In the genomic region with DNA sequence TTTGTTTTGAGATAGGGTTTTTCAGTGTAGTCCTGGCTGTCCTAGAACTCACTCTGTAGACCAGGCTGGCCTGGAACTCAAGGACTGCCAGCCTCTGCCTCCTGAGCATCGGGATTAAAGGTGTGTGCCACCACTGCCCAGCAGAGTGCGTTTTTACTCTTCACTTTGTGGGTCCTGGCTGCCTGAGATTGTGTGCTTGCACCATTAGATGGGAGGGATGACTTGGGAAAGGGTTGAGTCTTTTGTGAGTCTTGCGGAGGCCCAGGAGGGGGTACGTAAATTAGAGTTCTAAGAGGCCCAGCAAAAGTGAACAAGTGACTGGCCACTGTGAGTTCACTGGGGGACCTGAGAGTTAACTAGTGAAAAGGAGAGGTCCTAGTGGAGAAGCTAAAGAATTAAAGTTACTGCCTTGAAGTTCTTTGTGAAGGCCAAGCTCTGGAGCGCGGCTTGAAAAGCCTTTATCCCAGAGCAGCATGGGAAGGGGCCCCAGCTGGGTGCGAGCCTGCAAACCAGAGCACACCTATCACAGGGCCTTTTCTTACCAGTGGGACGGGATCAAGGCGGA, we compare ENCODE assay signal across 8 mouse cellular contexts. TPM values are rescaled to one million over a fixed set of nuclear protein-coding genes. Genes with fewer than 3 reads are reported as not detected.
DNase-seq lines count a peak whose midpoint lies in the region; ATAC-seq and TF ChIP-seq lines count a peak whose summit lies in the region.

No protein-coding gene starts in this region.

- H3K36me3 ChIP-seq in heart, embryonic 13.5 days, result peaks cover 14% of the 10 kb centered on the region
- no peaks in the 10 kb centered on the region for H3K36me3 ChIP-seq in forebrain, embryonic 11.5 days (ENCODE audit: control insufficient read depth, insufficient read depth, low read length)
- peaks cover 16% of the 10 kb centered on the region for H3K36me3 ChIP-seq in liver, embryonic 12.5 days
- no peaks in the 10 kb centered on the region for H3K36me3 ChIP-seq in stomach, postnatal 0 days (ENCODE audit: control insufficient read depth, insufficient read depth, low read length)

- WGBS in heart, embryonic 13.5 days, result 15% methylated on average over 9 of the region's 9 CpGs
- 3% methylated on average over 9 of the region's 9 CpGs for WGBS in forebrain, embryonic 11.5 days
- 18% methylated on average over 9 of the region's 9 CpGs for WGBS in liver, embryonic 12.5 days (ENCODE audit: insufficient replicate concordance)
- 3% methylated on average over 9 of the region's 9 CpGs for WGBS in stomach, postnatal 0 days

- no peaks in the 10 kb centered on the region for H3K9me3 ChIP-seq in heart, embryonic 13.5 days
- no peaks in the 10 kb centered on the region for H3K9me3 ChIP-seq in forebrain, embryonic 11.5 days (ENCODE audit: control insufficient read depth, low read length)
- H3K9me3 ChIP-seq in liver, embryonic 12.5 days (replicated peaks), result no peaks in the 10 kb centered on the region
- H3K9me3 ChIP-seq in stomach, postnatal 0 days (ENCODE audit: control insufficient read depth, low read length), result no peaks in the 10 kb centered on the region

- H3K27ac ChIP-seq in heart, embryonic 13.5 days (replicated peaks), result peak overlapping the region; percentile 98
- H3K27ac ChIP-seq in forebrain, embryonic 11.5 days (ENCODE audit: low read depth, low read length), result peak overlapping the region; percentile 84
- peak overlapping the region; percentile 89 for H3K27ac ChIP-seq in liver, embryonic 12.5 days
- H3K27ac ChIP-seq in stomach, postnatal 0 days (replicated peaks), result peak overlapping the region; percentile 90

- H3K4me2 ChIP-seq in heart, embryonic 13.5 days, result peak overlapping the region; percentile 71
- peak overlapping the region; percentile 75 for H3K4me2 ChIP-seq in forebrain, embryonic 11.5 days (ENCODE audit: low read depth, low read length, severe bottlenecking)
- H3K4me2 ChIP-seq in liver, embryonic 12.5 days, result peak overlapping the region; percentile 70
- H3K4me2 ChIP-seq in stomach, postnatal 0 days (replicated peaks; ENCODE audit: low read depth), result peak overlapping the region; percentile 57

- no peak for TF ChIP-seq EP300 in stomach, postnatal 0 days (optimal IDR thresholded peaks at IDR 0.05)

- no peak for DNase-seq in heart, postnatal 25 days (ENCODE audit: low spot score)
- peak; percentile 96 for DNase-seq in ES-CJ7 (ENCODE audit: low read depth, low spot score)
- DNase-seq in forebrain, embryonic 11.5 days (ENCODE audit: low spot score), result no peak
- no peak for DNase-seq in stomach, postnatal 0 days (ENCODE audit: low spot score)
- DNase-seq in right cerebral cortex, postnatal 4 days, result no peak

- ATAC-seq in heart, embryonic 13.5 days (ENCODE audit: extremely low read depth, insufficient number of reproducible peaks, low FRiP score, low TSS enrichment), result peak; percentile 26; the same call in 1 of the 2 replicates
- ATAC-seq in forebrain, embryonic 11.5 days (replicated peaks; ENCODE audit: low FRiP score), result peak; percentile 65
- ATAC-seq in liver, embryonic 12.5 days, result peak; percentile 70
- peak; percentile 82 for ATAC-seq in stomach, postnatal 0 days (ENCODE audit: low FRiP score, low TSS enrichment)
- no peak; the same call in 1 of the 2 replicates for ATAC-seq in erythroid progenitor cell, adult 5-6 weeks (replicated peaks; ENCODE audit: low FRiP score, poor library complexity, severe bottlenecking)

- H3K4me1 ChIP-seq in heart, embryonic 13.5 days, result peaks cover 27% of the 10 kb centered on the region
- peaks cover 7% of the 10 kb centered on the region for H3K4me1 ChIP-seq in forebrain, embryonic 11.5 days (replicated peaks; ENCODE audit: control insufficient read depth, insufficient read depth, low read length)
- H3K4me1 ChIP-seq in liver, embryonic 12.5 days, result peaks cover 37% of the 10 kb centered on the region
- peaks cover 3% of the 10 kb centered on the region; the same call in 1 of the 2 replicates for H3K4me1 ChIP-seq in stomach, postnatal 0 days (replicated peaks; ENCODE audit: control insufficient read depth, insufficient read depth)

- TF ChIP-seq CTCF in stomach, postnatal 0 days (IDR thresholded peaks at IDR 0.05; ENCODE audit: low read depth), result peak; percentile 21; the same call in 1 of the 2 replicates

- H3K9ac ChIP-seq in heart, embryonic 13.5 days, result peak overlapping the region; percentile 96
- peak overlapping the region; percentile 60 for H3K9ac ChIP-seq in forebrain, embryonic 11.5 days (ENCODE audit: low read length)
- peak overlapping the region; percentile 53 for H3K9ac ChIP-seq in liver, embryonic 12.5 days
- H3K9ac ChIP-seq in stomach, postnatal 0 days (ENCODE audit: low read length), result peak overlapping the region; percentile 61

- peak overlapping the region; percentile 84 for H3K4me3 ChIP-seq in heart, embryonic 13.5 days
- peak overlapping the region; percentile 78 for H3K4me3 ChIP-seq in forebrain, embryonic 11.5 days (ENCODE audit: low read depth, low read length)
- peak overlapping the region; percentile 86 for H3K4me3 ChIP-seq in liver, embryonic 12.5 days
- H3K4me3 ChIP-seq in stomach, postnatal 0 days (ENCODE audit: low read depth, low read length), result peak overlapping the region; percentile 57

- no peaks in the 10 kb centered on the region for H3K27me3 ChIP-seq in heart, embryonic 13.5 days (replicated peaks)
- H3K27me3 ChIP-seq in forebrain, embryonic 11.5 days (ENCODE audit: control insufficient read depth, insufficient read depth, low read length), result no peaks in the 10 kb centered on the region
- H3K27me3 ChIP-seq in liver, embryonic 12.5 days (replicated peaks), result no peaks in the 10 kb centered on the region
- no peaks in the 10 kb centered on the region for H3K27me3 ChIP-seq in stomach, postnatal 0 days (ENCODE audit: control insufficient read depth, insufficient read depth, low read length)

- intact Hi-C loops in heart, postnatal 25 days (cut with DNase I), result loop anchor here (2.0 to 5.0 kb wide), 2 partner anchors 33 to 47 kb away; partner anchors contain the start of genes Timm29 and Yipf2

RNA-seq across cellular contexts. Expression of gene Carm1, which starts 1.3 kb away (rescaled TPM):
- 25.9 and 27.9 TPM in 2 replicates for polyA plus RNA-seq in heart, embryonic 13.5 days (2015; fragmentation: Nextera tagmentation; extraction: Ambion mirVana)
- total RNA-seq in heart, postnatal 25 days (2021), result 10 to 100 TPM; 48.2 to 53.2 TPM
- polyA plus RNA-seq in forebrain, embryonic 11.5 days (2014; fragmentation: Nextera tagmentation; extraction: Ambion mirVana), result 78.0 and 93.0 TPM in 2 replicates
- polyA plus RNA-seq in liver, embryonic 12.5 days (2016; fragmentation: Nextera tagmentation; extraction: Ambion mirVana), result 39.0 and 41.0 TPM in 2 replicates
- 12.0 and 15.5 TPM in 2 replicates for polyA plus RNA-seq in stomach, postnatal 0 days (2015; fragmentation: Nextera tagmentation; extraction: Ambion mirVana)
- total RNA-seq in erythroid progenitor cell, adult 5-6 weeks (2015; ENCODE audit: low replicate concordance), result 137 and 146 TPM in 2 replicates
- 95.5 and 100 TPM in 2 replicates for total RNA-seq in erythroid progenitor cell, adult 5-6 weeks (2017; ENCODE audit: low replicate concordance)

RNA-seq across cellular contexts. Expression of gene AB124611, which starts 19.5 kb away (rescaled TPM):
- 2.1 and 2.6 TPM in 2 replicates for polyA plus RNA-seq in heart, embryonic 13.5 days (2015; fragmentation: Nextera tagmentation; extraction: Ambion mirVana)
- total RNA-seq in heart, postnatal 25 days (2021), result 1 to 10 TPM; 1.5 TPM
- 5.6 and 5.7 TPM in 2 replicates for polyA plus RNA-seq in forebrain, embryonic 11.5 days (2014; fragmentation: Nextera tagmentation; extraction: Ambion mirVana)
- 2.6 and 3.1 TPM in 2 replicates for polyA plus RNA-seq in liver, embryonic 12.5 days (2016; fragmentation: Nextera tagmentation; extraction: Ambion mirVana)
- polyA plus RNA-seq in stomach, postnatal 0 days (2015; fragmentation: Nextera tagmentation; extraction: Ambion mirVana), result 1.8 and 2.0 TPM in 2 replicates
- 35.0 and 42.3 TPM in 2 replicates for total RNA-seq in erythroid progenitor cell, adult 5-6 weeks (2015; ENCODE audit: low replicate concordance)
- total RNA-seq in erythroid progenitor cell, adult 5-6 weeks (2017; ENCODE audit: low replicate concordance), result 17.2 and 18.6 TPM in 2 replicates

RNA-seq across cellular contexts. Expression of gene Tmed1, which starts 35.4 kb away (rescaled TPM):
- 88.9 and 103 TPM in 2 replicates for polyA plus RNA-seq in heart, embryonic 13.5 days (2015; fragmentation: Nextera tagmentation; extraction: Ambion mirVana)
- total RNA-seq in heart, postnatal 25 days (2021), result 10 to 100 TPM; 45.3 to 45.4 TPM
- 83.1 and 83.5 TPM in 2 replicates for polyA plus RNA-seq in forebrain, embryonic 11.5 days (2014; fragmentation: Nextera tagmentation; extraction: Ambion mirVana)
- 42.8 and 44.0 TPM in 2 replicates for polyA plus RNA-seq in liver, embryonic 12.5 days (2016; fragmentation: Nextera tagmentation; extraction: Ambion mirVana)
- polyA plus RNA-seq in stomach, postnatal 0 days (2015; fragmentation: Nextera tagmentation; extraction: Ambion mirVana), result 40.7 and 41.0 TPM in 2 replicates
- total RNA-seq in erythroid progenitor cell, adult 5-6 weeks (2015; ENCODE audit: low replicate concordance), result 6.7 TPM in 1 of 2 replicates, not detected in the other
- 1.8 and 2.0 TPM in 2 replicates for total RNA-seq in erythroid progenitor cell, adult 5-6 weeks (2017; ENCODE audit: low replicate concordance)

RNA-seq across cellular contexts. Expression of gene Timm29, which starts 47.1 kb away (rescaled TPM):
- polyA plus RNA-seq in heart, embryonic 13.5 days (2015; fragmentation: Nextera tagmentation; extraction: Ambion mirVana), result 23.1 and 25.2 TPM in 2 replicates
- total RNA-seq in heart, postnatal 25 days (2021), result 10 to 100 TPM; 52.2 to 55.9 TPM
- 51.0 and 57.5 TPM in 2 replicates for polyA plus RNA-seq in forebrain, embryonic 11.5 days (2014; fragmentation: Nextera tagmentation; extraction: Ambion mirVana)
- polyA plus RNA-seq in liver, embryonic 12.5 days (2016; fragmentation: Nextera tagmentation; extraction: Ambion mirVana), result 31.6 and 32.8 TPM in 2 replicates
- polyA plus RNA-seq in stomach, postnatal 0 days (2015; fragmentation: Nextera tagmentation; extraction: Ambion mirVana), result 16.5 and 18.2 TPM in 2 replicates
- total RNA-seq in erythroid progenitor cell, adult 5-6 weeks (2015; ENCODE audit: low replicate concordance), result 21.3 and 26.4 TPM in 2 replicates
- 23.0 and 27.2 TPM in 2 replicates for total RNA-seq in erythroid progenitor cell, adult 5-6 weeks (2017; ENCODE audit: low replicate concordance)

RNA-seq across cellular contexts. Expression of gene Yipf2, which starts 47.2 kb away (rescaled TPM):
- 15.2 and 16.6 TPM in 2 replicates for polyA plus RNA-seq in heart, embryonic 13.5 days (2015; fragmentation: Nextera tagmentation; extraction: Ambion mirVana)
- 1 to 10 TPM; 6.9 to 7.1 TPM for total RNA-seq in heart, postnatal 25 days (2021)
- 15.5 and 16.0 TPM in 2 replicates for polyA plus RNA-seq in forebrain, embryonic 11.5 days (2014; fragmentation: Nextera tagmentation; extraction: Ambion mirVana)
- polyA plus RNA-seq in liver, embryonic 12.5 days (2016; fragmentation: Nextera tagmentation; extraction: Ambion mirVana), result 10.0 and 10.5 TPM in 2 replicates
- polyA plus RNA-seq in stomach, postnatal 0 days (2015; fragmentation: Nextera tagmentation; extraction: Ambion mirVana), result 22.5 and 25.5 TPM in 2 replicates
- total RNA-seq in erythroid progenitor cell, adult 5-6 weeks (2015; ENCODE audit: low replicate concordance), result 1.7 TPM in 1 of 2 replicates, not detected in the other
- total RNA-seq in erythroid progenitor cell, adult 5-6 weeks (2017; ENCODE audit: low replicate concordance), result 1.5 and 5.8 TPM in 2 replicates
